Mouse (Mus musculus): Measurements from ENCODE around the gene Dhx40. TPM values are rescaled to one million over a fixed set of nuclear protein-coding genes. Genes with fewer than 3 reads are reported as not detected.

Gene Dhx40
- polyA plus RNA-seq (2015; fragmentation: Nextera tagmentation; extraction: Ambion mirVana) = 19.6 and 25.1 TPM in 2 replicates

GRCm38 (mm10) chr11:86807505-86807989 is at the start of gene Dhx40:
TSS of gene Dhx40 (minus strand) at chr11:86807746.

DNA sequence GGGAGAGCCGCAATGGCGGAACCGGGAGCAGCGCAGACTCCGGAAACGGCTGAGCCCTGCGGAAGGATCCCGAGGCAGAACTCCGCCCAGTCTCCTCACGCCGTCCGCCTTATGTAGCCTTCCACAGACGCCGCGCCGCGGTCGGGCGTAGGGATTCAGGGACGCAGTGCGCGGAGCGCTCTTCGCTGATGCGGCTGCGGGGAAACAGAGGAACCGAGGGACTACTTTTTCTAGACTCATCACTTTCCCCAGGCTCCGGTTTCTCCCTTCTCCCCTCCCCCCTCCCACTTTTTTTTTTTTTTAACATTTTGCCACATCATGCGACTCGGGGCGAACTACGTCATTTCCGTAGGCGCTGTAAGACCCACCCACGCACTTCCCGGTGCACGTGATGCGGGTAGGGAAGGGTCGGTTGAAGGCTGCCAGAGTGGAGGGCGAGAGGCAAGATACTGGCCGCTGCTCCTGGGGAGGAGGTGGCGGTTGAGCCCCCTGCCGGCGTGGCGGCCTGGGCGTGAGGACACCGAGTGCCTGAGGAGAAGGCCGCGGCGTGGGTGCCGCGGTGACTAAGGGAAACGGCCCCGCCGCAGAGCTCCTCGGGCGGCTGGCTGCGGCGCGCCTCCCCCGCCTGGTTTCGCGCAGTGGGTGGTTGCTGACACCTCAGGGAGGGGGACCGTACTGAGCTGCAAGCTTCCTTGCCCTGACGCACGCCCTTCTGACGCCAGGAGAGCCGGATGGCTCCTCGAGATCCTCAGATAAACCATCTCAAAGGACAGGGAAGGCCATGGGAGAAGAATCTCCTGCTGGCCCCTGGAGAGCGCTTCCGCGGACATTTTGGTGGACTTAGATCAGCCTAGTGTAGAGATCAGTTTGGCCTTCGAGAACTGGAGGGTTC is 49.8 kb downstream of the Dhx40 start, which contains the start of gene Cltc:
TSS of gene Cltc (minus strand) at position 86 of the 892 bp plus-strand sequence.

Other genes starting within 250 kb of the Dhx40 start
- gene Vmp1, start 123.9 kb downstream of the Dhx40 start, polyA plus RNA-seq (2015; fragmentation: Nextera tagmentation; extraction: Ambion mirVana) = 126 and 176 TPM in 2 replicates
- gene Ptrh2, start 123.8 kb downstream of the Dhx40 start, polyA plus RNA-seq (2015; fragmentation: Nextera tagmentation; extraction: Ambion mirVana) = 28.6 and 32.1 TPM in 2 replicates
- gene Cltc, start 50.2 kb downstream of the Dhx40 start, polyA plus RNA-seq (2015; fragmentation: Nextera tagmentation; extraction: Ambion mirVana) = 56.0 and 70.8 TPM in 2 replicates
- gene Ypel2, start 186.0 kb upstream of the Dhx40 start, polyA plus RNA-seq (2015; fragmentation: Nextera tagmentation; extraction: Ambion mirVana) = 6.8 and 12.7 TPM in 2 replicates